Mouse (Mus musculus) lung, embryonic 15.5 days (tissue): Measurements from ENCODE around the gene Filip1l. TPM values are rescaled to one million over a fixed set of nuclear protein-coding genes. Genes with fewer than 3 reads are reported as not detected.

Source experiments
- ATAC-seq: fragments of 200-750 bp; cut with Nextera tagmentation; 2 replicates; pipeline ENCODE4 v1.8.0; 2017; ENCODE audit warnings: moderate number of reproducible peaks, borderline replicate concordance; ENCODE audit not compliant: low FRiP score, low TSS enrichment; ENCODE audit errors: extremely low read depth
- H3K27ac ChIP-seq: fragments of 300-500 bp; sonication (generic); 2 replicates; pipeline ENCODE4 v1.5.1; 2015; ENCODE audit warnings: moderate library complexity, mild to moderate bottlenecking, inconsistent platforms
- H3K27me3 ChIP-seq: fragments of 300-500 bp; sonication (generic); 2 replicates; pipeline ENCODE4 v1.6.1; 2015; ENCODE audit warnings: inconsistent platforms
- H3K36me3 ChIP-seq: fragments of 300-500 bp; sonication (generic); 2 replicates; pipeline ENCODE4 v1.6.1; 2015; ENCODE audit warnings: inconsistent platforms
- H3K4me1 ChIP-seq: fragments of 300-500 bp; sonication (generic); 2 replicates; pipeline ENCODE4 v1.6.1; 2015; ENCODE audit warnings: inconsistent platforms
- H3K4me2 ChIP-seq: fragments of 300-500 bp; sonication (generic); 2 replicates; pipeline ENCODE4 v1.6.1; 2015; ENCODE audit warnings: inconsistent platforms, mild to moderate bottlenecking, moderate library complexity
- H3K4me3 ChIP-seq: fragments of 300-500 bp; sonication (generic); 2 replicates; pipeline ENCODE4 v1.5.1; 2015; ENCODE audit warnings: mild to moderate bottlenecking, inconsistent platforms
- H3K9ac ChIP-seq: fragments of 300-500 bp; sonication (generic); 2 replicates; pipeline ENCODE4 v1.6.1; 2015; ENCODE audit warnings: inconsistent platforms
- H3K9me3 ChIP-seq: fragments of 300-500 bp; sonication (generic); 2 replicates; pipeline ENCODE4 v1.6.1; 2016; ENCODE audit warnings: inconsistent platforms
- WGBS: fragments of 180-500 bp; shearing (Covaris S2); methylation state at CpG from one replicate; pipeline ENCODE4 v1.1.7; 2015; 5-methylcytosine and 5-hydroxymethylcytosine counted together
- polyA plus RNA-seq: library from polyadenylated mRNA; unstranded; fragments of >200 nt; fragmentation: Nextera tagmentation; extraction: Ambion mirVana; gene quantifications from 2 replicates; pipeline ENCODE4 v1.2.1, GENCODE M21; 2015

The Filip1l gene
- polyA plus RNA-seq, 1 experiment from 2014 or later = 28.8 TPM

DNA sequence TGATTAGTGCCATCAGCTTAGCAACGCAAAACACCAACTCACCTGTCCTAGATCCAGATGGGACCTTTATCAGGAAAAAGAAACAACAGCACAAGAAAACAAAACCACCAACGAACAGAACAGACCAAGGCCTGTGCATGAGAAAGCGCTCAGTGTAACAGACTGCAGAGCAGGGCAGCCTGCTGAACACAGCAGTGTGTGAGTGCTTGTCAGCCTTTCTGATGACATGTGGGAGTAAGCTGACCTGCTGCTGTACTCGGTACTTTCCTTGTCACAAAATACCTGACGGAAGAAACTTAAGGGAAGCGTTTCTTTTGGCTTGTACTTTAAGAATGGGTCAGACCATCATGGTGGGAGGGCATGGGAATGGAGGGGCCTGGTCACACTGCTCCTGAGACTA lies 3.6 kb downstream of the Filip1l start:
- Histone ChIP-seq H3K27me3 (no peaks in the 10 kb centered on the region), H3K9me3 (no peaks in the 10 kb centered on the region), H3K27ac (no peak overlapping the region), H3K4me2 (no peak overlapping the region), H3K36me3 (no peaks in the 10 kb centered on the region), H3K4me1 (no peaks in the 10 kb centered on the region), H3K4me3 (no peak overlapping the region), H3K9ac (no peak overlapping the region)
- 64% methylated on average over 6 of the region's 6 CpGs for WGBS
- no peak for ATAC-seq

DNA sequence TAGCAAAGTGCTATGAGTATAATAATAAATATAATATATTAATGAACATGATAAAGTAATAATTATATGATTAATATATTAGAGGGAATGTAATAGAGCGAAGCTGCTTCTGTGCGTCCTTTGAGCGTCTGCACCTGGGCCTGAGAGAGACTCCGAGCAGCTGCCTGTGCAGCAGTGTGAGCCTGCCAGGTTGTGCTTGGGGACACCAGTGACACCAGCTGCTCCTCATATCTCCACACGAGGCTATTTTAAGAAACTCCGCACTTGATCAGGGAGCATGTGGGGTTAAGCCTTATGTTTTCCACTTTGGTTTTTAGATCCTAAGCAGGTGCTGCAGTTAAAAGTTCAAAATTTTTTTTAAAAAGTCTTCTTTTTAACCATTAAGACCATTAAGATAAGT lies 4.1 kb downstream of the Filip1l start:
- Histone ChIP-seq H3K4me1 (no peaks in the 10 kb centered on the region), H3K9ac (no peak overlapping the region), H3K27ac (no peak overlapping the region), H3K36me3 (no peaks in the 10 kb centered on the region), H3K4me2 (no peak overlapping the region), H3K9me3 (no peaks in the 10 kb centered on the region), H3K4me3 (no peak overlapping the region), H3K27me3 (no peaks in the 10 kb centered on the region)
- ATAC-seq = no peak
- WGBS = 80% methylated on average over 6 of the region's 6 CpGs

DNA sequence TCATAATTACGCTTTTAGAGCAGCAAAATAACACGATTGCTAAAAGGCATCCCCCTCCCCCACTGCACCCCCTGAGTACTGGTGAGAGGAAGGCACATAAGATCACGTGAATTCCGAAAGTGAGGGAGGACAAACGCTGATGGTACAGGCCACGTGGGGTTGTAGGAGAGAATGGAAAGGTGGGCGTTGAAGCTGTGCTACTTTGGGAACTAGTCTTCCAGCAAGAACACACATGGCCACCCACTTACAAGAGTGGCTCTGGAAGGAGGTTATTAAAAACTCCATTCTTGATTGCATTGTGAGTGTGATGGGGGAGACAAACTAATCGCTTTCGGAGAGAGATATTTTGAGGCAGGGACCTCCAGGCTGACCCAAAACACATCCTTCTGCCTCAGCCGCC lies 6.4 kb downstream of the Filip1l start:
- WGBS = 85% methylated on average over 10 of the region's 10 CpGs
- Histone ChIP-seq H3K27me3 (no peaks in the 10 kb centered on the region), H3K9me3 (no peaks in the 10 kb centered on the region), H3K9ac (no peak overlapping the region), H3K4me3 (no peak overlapping the region), H3K4me1 (peaks cover 6% of the 10 kb centered on the region; the same call in 1 of the 2 replicates), H3K27ac (no peak overlapping the region), H3K4me2 (no peak overlapping the region), H3K36me3 (no peaks in the 10 kb centered on the region)
- ATAC-seq = no peak

GRCm38 (mm10) chr16:57360785-57361184 lies 7.9 kb downstream of the Filip1l start:
- ATAC-seq = 0 out of 2 replicates have a peak, but pooled peaks have one; percentile 25
- H3K27me3 ChIP-seq = no peaks in the 10 kb centered on the region
- H3K27ac ChIP-seq = no peak overlapping the region
- H3K36me3 ChIP-seq = no peaks in the 10 kb centered on the region
- 95% methylated on average over 3 of the region's 3 CpGs for WGBS
- H3K9ac ChIP-seq = no peak overlapping the region
- peaks cover 6% of the 10 kb centered on the region; the same call in 1 of the 2 replicates for H3K4me1 ChIP-seq
- H3K9me3 ChIP-seq = no peaks in the 10 kb centered on the region
- no peak overlapping the region for H3K4me2 ChIP-seq
- no peak overlapping the region for H3K4me3 ChIP-seq

DNA sequence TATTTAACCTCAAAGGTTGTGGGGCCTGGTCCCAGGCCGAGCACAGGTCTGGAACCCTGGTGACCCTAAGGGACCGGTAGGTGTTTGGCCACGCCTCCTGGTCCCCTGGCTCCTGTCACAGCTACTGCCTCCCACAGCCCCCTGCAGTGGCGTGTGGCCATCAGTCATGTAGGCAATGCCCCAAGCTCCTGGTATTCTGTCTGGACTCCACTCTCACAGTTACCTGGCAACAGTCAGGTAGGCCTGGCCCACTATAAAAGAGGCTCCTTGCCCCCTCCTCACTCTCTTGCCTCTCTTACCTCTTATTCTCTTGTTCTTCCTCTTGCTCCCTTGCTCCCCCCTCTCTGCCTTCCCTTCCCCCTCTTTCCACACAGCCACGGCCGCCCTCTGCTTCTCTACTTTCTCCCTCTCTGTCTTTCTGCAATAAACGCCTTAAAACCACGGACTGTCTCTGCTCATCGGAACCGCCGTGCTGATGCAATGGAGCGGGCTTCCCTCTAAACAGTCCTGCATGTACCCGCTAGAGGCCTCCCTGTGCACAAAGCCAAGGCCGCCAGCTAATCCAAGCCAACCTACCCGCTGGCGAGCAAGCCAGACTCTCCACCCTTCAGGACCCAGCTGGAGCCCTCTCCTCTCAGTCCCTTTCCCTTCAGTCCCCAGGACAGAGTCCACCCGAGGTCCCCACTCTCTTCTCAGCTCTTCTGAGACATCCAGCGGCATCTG lies 9.9 kb downstream of the Filip1l start:
- Histone ChIP-seq H3K27me3 (no peaks in the 10 kb centered on the region), H3K4me2 (peak overlapping the region; percentile 36), H3K9me3 (no peaks in the 10 kb centered on the region), H3K4me3 (no peak overlapping the region), H3K27ac (no peak overlapping the region), H3K36me3 (no peaks in the 10 kb centered on the region), H3K4me1 (peaks cover 6% of the 10 kb centered on the region; the same call in 1 of the 2 replicates), H3K9ac (no peak overlapping the region; the same call in 1 of the 2 replicates)
- 29% methylated on average over 18 of the region's 18 CpGs for WGBS
- peak; percentile 84 for ATAC-seq

DNA sequence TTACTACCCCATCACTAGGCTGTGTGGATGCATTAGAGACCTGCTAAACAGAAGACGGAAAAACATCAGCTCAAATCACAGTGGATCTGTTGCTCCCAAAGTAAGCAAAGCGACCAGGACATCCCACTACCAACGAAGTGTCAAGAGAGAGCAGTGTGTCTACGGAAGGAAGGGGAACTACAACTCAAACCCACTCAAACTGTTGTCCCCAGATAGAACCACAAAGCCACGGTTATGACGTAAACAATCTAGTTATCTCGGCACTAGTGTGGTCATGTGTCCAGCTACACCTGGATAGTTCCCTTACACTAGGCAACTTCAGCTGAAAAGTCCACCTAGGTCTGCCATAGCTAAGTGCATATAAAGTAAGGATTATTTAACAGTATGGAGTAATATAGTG lies 11.6 kb downstream of the Filip1l start:
- Histone ChIP-seq H3K4me2 (no peak overlapping the region), H3K27me3 (no peaks in the 10 kb centered on the region), H3K9me3 (no peaks in the 10 kb centered on the region), H3K9ac (no peak overlapping the region), H3K36me3 (no peaks in the 10 kb centered on the region), H3K4me3 (no peak overlapping the region), H3K27ac (no peak overlapping the region), H3K4me1 (peaks cover 6% of the 10 kb centered on the region; the same call in 1 of the 2 replicates)
- WGBS = 60% methylated on average over 7 of the region's 7 CpGs
- ATAC-seq = no peak

DNA sequence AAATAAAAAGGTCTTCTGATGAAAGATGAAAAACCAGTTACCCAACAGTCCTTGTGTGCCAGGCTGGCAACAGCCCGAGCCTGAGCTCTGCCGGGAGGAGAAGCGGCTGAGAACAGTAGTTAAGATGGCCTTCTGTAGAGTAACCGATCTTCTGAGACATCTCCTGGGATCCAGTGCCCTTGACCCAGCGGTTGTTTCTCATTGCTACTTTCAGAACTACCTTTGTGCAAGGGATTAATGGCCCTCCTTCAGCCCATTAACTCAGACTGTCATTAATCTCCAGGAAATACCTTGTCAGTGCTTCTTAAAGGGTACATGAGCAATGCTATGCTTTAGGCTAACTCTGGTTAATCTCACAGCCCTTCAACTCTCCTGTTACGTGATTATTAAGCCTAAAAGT lies 13.2 kb downstream of the Filip1l start:
- Histone ChIP-seq H3K4me1 (peaks cover 6% of the 10 kb centered on the region; the same call in 1 of the 2 replicates), H3K9me3 (no peaks in the 10 kb centered on the region), H3K36me3 (no peaks in the 10 kb centered on the region), H3K9ac (no peak overlapping the region), H3K27me3 (no peaks in the 10 kb centered on the region), H3K27ac (no peak overlapping the region), H3K4me3 (no peak overlapping the region), H3K4me2 (no peak overlapping the region)
- no peak for ATAC-seq
- 59% methylated on average over 6 of the region's 6 CpGs for WGBS

- 41% methylated on average over 18 of the region's 18 CpGs for WGBS
- Histone ChIP-seq H3K27me3 (no peaks in the 10 kb centered on the region), H3K9me3 (no peaks in the 10 kb centered on the region), H3K4me2 (no peak overlapping the region), H3K27ac (no peak overlapping the region), H3K4me1 (peaks cover 6% of the 10 kb centered on the region; the same call in 1 of the 2 replicates), H3K9ac (no peak overlapping the region), H3K36me3 (no peaks in the 10 kb centered on the region), H3K4me3 (no peak overlapping the region)
- ATAC-seq = no peak
These were observed 14.2 kb downstream of the Filip1l start for GRCm38 (mm10) chr16:57366941-57367694.

DNA sequence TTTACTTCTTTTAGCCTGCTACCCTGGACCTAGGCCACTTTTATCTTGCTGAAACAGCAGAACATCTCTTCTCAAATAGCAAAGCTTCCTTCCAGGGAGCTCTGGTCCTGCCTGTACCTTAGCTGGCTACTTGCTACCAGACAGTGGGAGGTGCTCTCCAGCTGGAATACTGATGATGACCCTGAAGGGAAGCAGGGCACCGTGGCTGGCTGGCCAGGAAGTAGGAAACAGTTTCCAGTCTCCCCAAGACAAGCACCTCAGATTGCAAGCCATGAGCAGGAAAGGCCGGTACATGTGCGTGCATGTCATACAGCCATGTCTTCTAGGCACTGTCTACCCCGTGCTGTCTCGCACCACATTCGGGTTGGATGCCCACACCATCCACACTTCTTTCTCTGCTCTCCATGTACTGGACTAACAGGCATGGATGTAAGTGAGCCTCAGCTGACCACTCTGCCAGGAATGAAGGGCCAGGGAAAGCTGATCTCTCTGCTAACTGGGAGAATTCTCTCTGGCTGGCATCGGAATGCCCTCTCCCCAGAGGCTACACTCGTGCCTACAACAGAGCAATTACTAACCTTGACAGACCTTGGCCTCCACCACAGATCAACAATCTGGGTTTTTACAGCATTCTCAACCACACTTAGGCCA lies 17.1 kb downstream of the Filip1l start:
- no peaks in the 10 kb centered on the region for H3K4me1 ChIP-seq
- no peaks in the 10 kb centered on the region for H3K36me3 ChIP-seq
- WGBS = 63% methylated on average over 8 of the region's 8 CpGs
- no peak for ATAC-seq
- H3K4me2 ChIP-seq = no peak overlapping the region
- H3K9me3 ChIP-seq = no peaks in the 10 kb centered on the region
- no peaks in the 10 kb centered on the region for H3K27me3 ChIP-seq
- H3K4me3 ChIP-seq = no peak overlapping the region
- H3K27ac ChIP-seq = no peak overlapping the region
- no peak overlapping the region for H3K9ac ChIP-seq

GRCm38 (mm10) chr16:57372156-57372555 lies 19.3 kb downstream of the Filip1l start:
- Histone ChIP-seq H3K9me3 (no peaks in the 10 kb centered on the region), H3K4me3 (no peak overlapping the region), H3K27me3 (no peaks in the 10 kb centered on the region), H3K4me2 (no peak overlapping the region), H3K4me1 (no peaks in the 10 kb centered on the region), H3K9ac (no peak overlapping the region), H3K27ac (no peak overlapping the region), H3K36me3 (no peaks in the 10 kb centered on the region)
- no peak for ATAC-seq
- WGBS = 63% methylated on average over 3 of the region's 3 CpGs

GRCm38 (mm10) chr16:57375248-57375837 lies 22.4 kb downstream of the Filip1l start:
- H3K27ac ChIP-seq = no peak overlapping the region
- H3K36me3 ChIP-seq = no peaks in the 10 kb centered on the region
- no peaks in the 10 kb centered on the region for H3K4me1 ChIP-seq
- no peaks in the 10 kb centered on the region for H3K9me3 ChIP-seq
- no peaks in the 10 kb centered on the region for H3K27me3 ChIP-seq
- no peak overlapping the region for H3K9ac ChIP-seq
- ATAC-seq = no peak
- H3K4me2 ChIP-seq = no peak overlapping the region
- WGBS = 75% methylated on average over 7 of the region's 7 CpGs
- no peak overlapping the region for H3K4me3 ChIP-seq
